Mouse (Mus musculus) c-Kit-positive CD71-positive TER-119-negative erythroid progenitor cells, embryonic 14.5 days (primary cell): Measurements from ENCODE around the gene Vgll4.

Source experiments
- DNase-seq: peaks from one replicate; pipeline ENCODE4 v3.0.0-alpha.2; 2013; ENCODE audit warnings: low read depth

The Vgll4 gene

DNA sequence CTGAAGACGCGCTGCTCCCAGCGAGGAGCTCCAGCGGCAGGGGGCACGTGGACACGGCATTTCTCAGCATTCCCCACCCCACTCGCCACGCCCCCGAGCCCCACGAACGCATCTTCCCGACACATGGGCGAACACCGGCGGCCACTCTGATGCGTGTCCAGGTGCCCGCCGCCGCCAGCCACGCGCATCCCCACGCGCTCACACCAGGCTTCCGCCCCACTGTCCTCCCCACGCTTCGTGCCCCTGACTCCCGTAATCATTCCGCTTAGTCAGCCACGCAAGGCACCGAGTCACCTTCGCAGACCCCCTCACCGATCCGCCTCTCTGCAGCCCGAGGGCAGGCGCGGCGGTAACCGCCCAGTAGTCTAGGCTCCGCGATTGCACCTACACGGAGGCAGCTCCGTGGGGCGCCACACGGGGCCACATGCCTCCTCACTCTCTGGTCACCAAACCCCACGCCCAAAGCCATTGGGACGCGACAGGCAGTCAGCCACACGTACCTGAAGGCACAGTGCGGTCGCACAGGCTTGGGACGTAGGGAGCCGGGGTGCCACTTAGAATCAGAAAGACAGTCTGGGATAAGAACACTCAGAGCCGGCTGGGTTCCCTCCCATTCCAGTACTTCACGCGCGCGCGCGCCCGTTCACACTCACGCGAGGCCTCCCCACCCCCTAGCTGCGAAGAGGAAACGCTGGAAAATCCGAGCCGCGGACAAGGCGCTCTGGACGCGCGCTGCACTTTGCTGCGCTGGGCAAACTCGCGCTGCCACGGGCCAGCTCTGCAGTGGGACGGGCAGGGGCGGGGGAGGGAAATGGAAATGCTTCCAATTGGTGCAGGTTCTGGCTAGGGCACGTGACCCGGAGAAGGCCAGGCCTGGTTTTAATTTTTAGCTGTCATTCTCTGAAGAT is at the start of gene Vgll4:
TSS of gene Vgll4 (minus strand) at position 782 of the 908 bp plus-strand sequence.
- no peak for DNase-seq

DNA sequence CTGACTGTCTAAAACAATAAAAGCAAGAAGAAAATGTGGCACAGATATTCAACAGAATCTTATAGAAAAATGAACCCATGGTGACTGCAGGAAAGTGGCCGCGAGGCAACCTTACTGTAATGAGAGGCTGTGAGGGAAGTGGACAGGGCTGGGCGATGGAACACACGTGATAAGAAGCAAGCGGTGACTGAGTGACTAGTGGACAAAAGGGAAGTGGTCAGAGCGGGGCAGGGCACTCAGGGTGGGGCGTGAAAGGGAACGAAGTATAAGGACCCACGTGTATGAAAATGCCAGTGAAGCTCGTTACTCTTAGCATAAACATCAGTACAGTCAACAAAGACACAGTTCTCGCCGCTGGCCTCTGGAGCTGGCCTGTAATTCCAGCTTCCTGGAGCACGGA is 45.7 kb upstream of the Vgll4 start:
- no peak for DNase-seq

DNA sequence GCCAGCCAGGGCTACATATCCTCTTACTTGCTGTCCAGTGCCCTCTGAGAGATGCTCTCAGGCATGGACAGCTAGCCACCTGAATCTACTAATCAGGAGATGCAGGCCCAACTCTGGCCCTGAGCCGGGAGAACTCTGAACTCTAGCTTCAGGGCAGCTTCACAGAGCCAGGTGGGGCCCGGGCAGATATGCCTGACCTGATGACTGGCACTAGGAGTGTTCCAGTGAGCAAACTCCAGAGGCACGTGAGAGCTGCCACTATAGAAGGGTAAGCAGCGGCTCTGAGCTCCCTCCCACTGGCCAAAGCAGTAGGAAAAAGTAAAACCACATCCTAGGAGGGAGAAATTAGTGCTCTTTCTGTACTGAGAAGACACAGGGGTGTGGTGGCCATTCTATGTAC is 43.8 kb upstream of the Vgll4 start:
- no peak for DNase-seq

DNA sequence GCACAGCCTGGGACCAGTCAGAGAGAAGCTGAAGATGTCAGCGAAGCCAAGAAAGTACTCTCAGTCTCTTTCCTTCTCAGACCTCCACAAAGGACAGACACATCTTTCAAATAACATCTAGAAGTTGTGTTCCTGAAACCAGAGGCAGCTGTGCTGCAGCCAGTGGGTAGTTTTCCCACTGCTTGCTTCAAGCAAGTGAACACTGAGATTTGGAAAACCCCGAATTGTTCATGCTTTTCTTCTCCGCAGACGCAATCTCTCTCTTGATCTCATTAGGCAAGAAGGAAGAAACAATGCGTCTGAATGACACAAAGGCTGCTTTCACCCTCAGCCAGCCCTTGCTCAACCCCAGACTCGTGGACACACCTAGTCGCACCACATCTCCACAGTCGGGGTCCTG is 42.0 kb upstream of the Vgll4 start:
- DNase-seq: no peak

DNA sequence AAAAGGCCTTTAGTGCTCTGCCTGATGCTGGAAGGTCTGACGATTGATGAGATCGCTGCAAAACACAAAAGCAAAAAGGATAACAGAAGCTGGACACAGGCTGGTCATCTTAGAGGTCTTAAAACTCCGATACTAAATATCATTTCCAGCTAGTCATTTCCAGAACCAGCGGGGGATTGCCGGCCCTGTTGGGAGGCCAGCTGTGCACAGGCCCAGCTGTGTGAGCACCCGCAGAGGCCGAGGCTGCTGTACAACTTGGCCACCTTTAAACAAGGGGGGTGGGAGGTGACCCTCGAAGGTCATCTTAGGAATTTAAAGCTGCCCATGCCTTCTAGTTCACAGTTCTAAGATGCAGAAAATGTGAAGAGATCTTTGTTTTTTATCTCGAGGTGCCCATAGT is 41.0 kb upstream of the Vgll4 start:
- DNase-seq: no peak

- DNase-seq: no peak
These were observed 40.5 kb upstream of the Vgll4 start for GRCm38 (mm10) chr6:115010304-115010703.

DNA sequence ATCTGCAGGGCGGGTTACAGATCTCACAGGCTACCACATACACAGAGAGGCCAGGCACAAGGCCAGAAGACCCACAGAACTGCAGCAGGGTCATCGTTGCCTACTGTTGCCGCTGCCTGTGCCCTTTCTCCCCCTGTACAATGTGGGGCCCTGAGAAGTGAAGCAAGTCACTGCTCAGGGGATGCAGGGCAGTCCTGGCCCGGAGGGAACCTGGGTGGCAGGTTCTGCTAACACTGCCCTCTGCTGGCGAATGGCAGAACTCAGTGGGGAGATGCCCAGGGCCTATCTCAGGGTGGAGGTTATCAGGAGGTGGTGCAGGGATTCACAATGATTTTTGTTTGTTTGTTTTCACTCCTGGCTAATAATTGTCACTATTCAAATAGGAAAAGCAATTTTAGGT is 37.9 kb upstream of the Vgll4 start:
- peak; percentile 34 for DNase-seq

GRCm38 (mm10) chr6:115006948-115007347 is 37.2 kb upstream of the Vgll4 start:
- no peak for DNase-seq

GRCm38 (mm10) chr6:115006065-115006464 is 36.3 kb upstream of the Vgll4 start:
- DNase-seq: no peak

- no peak for DNase-seq
These were observed 35.6 kb upstream of the Vgll4 start for GRCm38 (mm10) chr6:115005351-115005890.

GRCm38 (mm10) chr6:115004636-115005035 is 34.8 kb upstream of the Vgll4 start:
- no peak for DNase-seq

- no peak for DNase-seq
These were observed 28.7 kb upstream of the Vgll4 start for GRCm38 (mm10) chr6:114998374-114999031.

- DNase-seq: no peak
These were observed 27.7 kb upstream of the Vgll4 start for GRCm38 (mm10) chr6:114997471-114997870.

- DNase-seq: no peak
These were observed 27.1 kb upstream of the Vgll4 start for GRCm38 (mm10) chr6:114996910-114997309.

DNA sequence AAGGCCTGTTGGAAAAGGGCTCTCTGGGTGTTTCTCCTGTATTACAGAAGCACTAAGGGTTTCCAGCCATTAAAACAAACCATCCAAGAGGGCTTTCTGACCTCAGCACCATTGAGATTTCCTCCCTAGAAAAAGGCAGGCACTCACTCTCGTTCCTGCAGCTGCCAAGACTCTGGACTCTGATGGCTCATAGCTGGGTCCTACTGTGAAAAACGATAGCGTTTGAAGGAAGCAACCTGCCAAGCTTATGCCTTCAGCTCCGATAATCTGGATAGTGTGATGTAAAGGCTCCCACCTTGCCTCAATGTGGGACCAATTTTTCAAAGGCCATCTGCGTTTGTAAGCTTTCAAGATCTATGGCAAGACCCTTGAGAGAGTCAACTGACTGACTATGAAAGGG is 24.3 kb upstream of the Vgll4 start:
- no peak for DNase-seq

DNA sequence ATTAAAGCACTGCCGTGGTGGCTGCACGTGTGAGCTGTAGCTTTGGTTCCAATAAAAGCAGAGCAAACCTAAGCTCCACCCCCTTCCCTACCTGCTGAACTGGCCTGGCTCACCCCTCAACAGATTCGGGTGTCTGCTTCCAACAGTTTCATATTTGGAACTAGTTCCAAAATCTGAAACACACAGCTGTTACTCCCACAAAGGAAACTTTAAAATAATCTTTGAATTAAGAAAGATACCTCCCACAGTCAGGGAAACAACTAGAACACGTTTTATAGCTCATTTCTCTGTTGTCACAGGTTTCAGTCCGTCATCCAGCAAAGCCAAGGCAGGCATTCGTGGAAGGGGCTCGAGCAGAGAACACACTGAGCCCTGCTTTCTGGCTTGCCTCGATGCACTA is 23.9 kb upstream of the Vgll4 start:
- DNase-seq: no peak

- no peak for DNase-seq
These were observed 22.1 kb upstream of the Vgll4 start for GRCm38 (mm10) chr6:114991909-114992308.

DNA sequence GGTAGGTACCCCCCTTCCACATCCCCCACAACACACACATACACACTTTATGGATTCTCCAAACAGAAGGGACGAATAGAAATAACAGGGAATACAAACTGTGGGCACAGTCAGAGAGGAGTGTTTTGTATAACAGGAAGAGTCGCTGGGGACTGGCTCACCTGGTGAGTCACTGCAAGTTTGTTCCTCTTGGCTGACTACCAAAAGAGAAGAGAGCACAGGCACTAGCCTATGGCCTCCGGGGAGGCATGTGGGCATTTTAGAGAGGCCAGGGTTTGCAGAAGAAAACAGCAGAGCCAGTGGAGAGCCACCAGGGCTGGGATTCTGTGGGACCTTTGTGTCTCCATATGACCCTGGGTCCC is 18.8 kb upstream of the Vgll4 start:
- no peak for DNase-seq

- DNase-seq: no peak
These were observed 18.3 kb upstream of the Vgll4 start for GRCm38 (mm10) chr6:114987966-114988618.

DNA sequence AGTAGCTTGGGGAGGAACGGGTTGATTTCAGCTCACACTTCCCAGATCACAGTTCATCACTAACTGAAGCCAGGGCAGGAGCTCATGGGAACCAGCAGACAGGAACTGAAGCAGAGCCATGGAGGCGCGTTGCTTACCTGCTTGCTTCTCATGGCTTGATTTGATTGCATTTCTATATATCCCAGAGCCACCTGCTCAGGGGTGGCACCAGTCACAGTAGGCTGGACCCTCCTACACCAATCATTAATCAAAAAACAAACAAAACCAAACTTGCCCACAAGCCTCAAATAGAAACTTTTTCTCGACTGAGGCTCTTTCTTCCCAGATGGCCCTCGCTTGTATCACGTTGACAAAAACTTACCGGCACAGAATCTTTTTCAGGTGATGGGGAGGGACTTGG is 12.9 kb upstream of the Vgll4 start:
- no peak for DNase-seq

GRCm38 (mm10) chr6:114979715-114980114 is 9.9 kb upstream of the Vgll4 start:
- no peak for DNase-seq

DNA sequence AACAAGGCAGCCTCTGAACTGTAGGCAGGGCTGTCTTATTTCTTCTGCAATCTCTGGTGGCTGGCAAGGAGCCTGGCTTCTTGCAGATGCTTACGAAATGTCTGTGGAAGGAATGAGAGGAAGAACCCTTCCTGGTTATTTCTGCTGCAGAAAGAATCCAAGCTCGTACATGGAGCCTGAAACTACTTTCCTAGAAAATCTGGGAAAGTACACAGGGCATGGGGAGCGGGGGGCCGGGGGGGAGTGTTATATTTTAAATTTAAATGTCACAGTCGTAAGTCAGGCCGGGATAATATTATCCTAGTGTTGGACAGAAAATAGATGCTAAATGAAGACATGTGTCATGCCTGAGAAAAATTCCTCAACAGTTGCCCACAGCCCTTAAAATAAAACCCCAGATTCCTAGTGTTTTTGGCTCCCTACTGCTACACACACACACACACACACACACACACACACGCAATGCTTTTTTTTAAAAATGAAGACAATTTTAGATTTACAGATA is 7.2 kb upstream of the Vgll4 start:
- no peak for DNase-seq

DNA sequence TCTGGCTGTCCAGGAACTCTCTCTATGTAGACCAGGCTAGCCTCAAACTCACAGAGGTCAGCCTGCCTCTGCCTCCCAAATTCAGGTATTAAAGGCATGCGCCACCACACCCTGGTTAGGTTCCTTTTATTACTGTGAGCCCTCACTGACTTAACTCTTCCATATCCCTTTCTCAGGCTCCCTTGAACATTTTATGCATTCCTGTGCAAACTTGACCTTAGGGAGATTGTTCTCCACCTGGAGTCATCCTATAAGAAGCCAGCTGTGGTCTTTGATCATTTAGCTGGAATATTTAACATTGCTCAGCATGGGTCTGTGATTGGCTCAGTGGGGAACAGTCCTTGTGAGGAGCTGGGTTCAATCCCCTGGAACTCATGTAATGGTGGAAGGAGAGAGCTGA is 4.5 kb upstream of the Vgll4 start:
- DNase-seq: no peak
